Mouse (Mus musculus) intestine, embryonic 14.5 days (tissue): ENCODE measurements around the gene BC017158. TPM values are rescaled to one million over a fixed set of nuclear protein-coding genes. Genes with fewer than 3 reads are reported as not detected.
A peak's percentile ranks its signal among the peaks of the same experiment; 100 is the strongest.
"Not testable (repeated sequence)": the region's sequence is repeated elsewhere in the genome, so short reads cannot be mapped to it uniquely, and the experiment has no call there.

Source experiments
- ATAC-seq: fragments of 200-750 bp; cut with Nextera tagmentation; replicated peaks from 2 replicates; pipeline ENCODE4 v1.8.0; 2017; ENCODE audit warnings: low read depth, moderate number of reproducible peaks, moderate TSS enrichment, moderate library complexity; ENCODE audit not compliant: low FRiP score, low TSS enrichment
- DNase-seq: peaks from one replicate; pipeline ENCODE4 v3.0.0-alpha.2; 2018; ENCODE audit warnings: low spot score
- H3K27ac ChIP-seq: fragments of 300-500 bp; sonication (generic); 2 replicates; pipeline ENCODE4 v1.5.1; 2014; ENCODE audit warnings: low read depth, mild to moderate bottlenecking, control low read depth
- H3K27me3 ChIP-seq: fragments of 300-500 bp; sonication (generic); replicated peaks from 2 replicates; pipeline ENCODE4 v1.6.1; 2014; ENCODE audit warnings: low read length, control low read depth; ENCODE audit not compliant: control insufficient read depth, insufficient read depth
- H3K36me3 ChIP-seq: fragments of 300-500 bp; sonication (generic); 2 replicates; pipeline ENCODE4 v1.6.1; 2014; ENCODE audit warnings: low read length, control low read depth; ENCODE audit not compliant: control insufficient read depth, insufficient read depth
- H3K4me1 ChIP-seq: fragments of 300-500 bp; sonication (generic); replicated peaks from 2 replicates; pipeline ENCODE4 v1.6.1; 2014; ENCODE audit warnings: low read length, control low read depth, mixed read lengths; ENCODE audit not compliant: control insufficient read depth, insufficient read depth
- H3K4me2 ChIP-seq: fragments of 300-500 bp; sonication (generic); 2 replicates; pipeline ENCODE4 v1.6.1; 2014; ENCODE audit warnings: low read length
- H3K4me3 ChIP-seq: fragments of 300-500 bp; sonication (generic); 2 replicates; pipeline ENCODE4 v1.5.1; 2014; ENCODE audit warnings: low read depth, low read length, control low read depth, mixed read lengths
- H3K9ac ChIP-seq: fragments of 300-500 bp; sonication (generic); 2 replicates; pipeline ENCODE4 v1.6.1; 2014; ENCODE audit warnings: mild to moderate bottlenecking, low read length
- H3K9me3 ChIP-seq: fragments of 300-500 bp; sonication (generic); 2 replicates; pipeline ENCODE4 v1.6.1; 2016; ENCODE audit warnings: low read length, control low read depth; ENCODE audit not compliant: control insufficient read depth
- WGBS: fragments of 180-500 bp; shearing (Covaris S2); extraction: QIAGEN DNeasy Blood & Tissue Kit; methylation state at CpG from one replicate; pipeline ENCODE4 v1.1.7; 2014; 5-methylcytosine and 5-hydroxymethylcytosine counted together
- polyA plus RNA-seq: library from polyadenylated mRNA; unstranded; fragments of >200 nt; fragmentation: Nextera tagmentation; extraction: Ambion mirVana; gene quantifications from 2 replicates; pipeline ENCODE4 v1.2.1, GENCODE M21; 2014

The BC017158 gene
- 49.5 and 51.0 TPM in 2 replicates for polyA plus RNA-seq

DNA sequence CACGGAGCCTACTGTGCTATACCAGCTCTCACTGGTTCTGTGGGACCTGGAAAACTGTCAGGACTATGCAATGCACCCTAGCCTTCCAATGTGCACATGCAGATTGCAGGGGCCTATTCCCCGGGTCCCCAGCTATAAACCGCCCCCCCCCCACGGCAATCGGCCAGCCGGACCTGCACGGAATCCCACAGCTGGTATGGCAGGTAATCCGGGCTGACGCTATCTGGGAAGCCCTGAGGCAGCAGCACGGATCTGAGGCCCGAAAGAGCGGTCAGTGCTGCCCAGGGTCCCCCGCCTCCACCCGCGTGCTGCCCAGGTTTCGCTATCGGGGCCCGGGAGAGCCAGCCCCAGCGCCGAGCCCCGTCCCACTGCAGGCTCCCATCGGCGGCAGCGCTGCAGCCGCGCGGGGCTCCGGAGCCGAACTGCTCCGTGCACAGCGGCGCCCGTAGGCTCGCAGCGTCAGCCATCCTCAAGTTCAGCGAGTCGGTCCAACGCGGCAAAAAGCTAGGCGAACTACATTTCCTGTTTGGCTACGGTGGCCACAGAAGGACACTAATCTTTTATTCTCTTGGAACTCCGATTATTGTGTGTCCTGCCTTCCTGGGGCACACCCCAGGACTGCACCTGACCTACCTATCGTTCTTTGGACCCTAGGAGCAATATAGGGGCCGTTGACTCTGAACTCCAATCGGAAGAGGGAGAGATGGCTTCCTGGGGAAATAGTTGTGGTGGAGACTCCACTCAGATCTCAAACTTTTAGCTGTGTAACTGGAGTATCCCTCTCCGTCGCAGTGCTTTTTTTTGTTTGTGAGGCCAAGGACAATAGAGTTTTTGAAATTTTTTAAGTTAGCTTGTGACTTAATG lies at the start of gene BC017158:
TSS of gene BC017158 (minus strand) at position 554 of the 864 bp plus-strand sequence.
- Histone ChIP-seq H3K27ac (peak within 1 kb of the TSS; percentile 84), H3K27me3 (no peaks in the 10 kb centered on the region), H3K4me1 (peaks cover 7% of the 10 kb centered on the region; the same call in 1 of the 2 replicates), H3K4me3 (peak within 1 kb of the TSS; percentile 73), H3K9me3 (no peaks in the 10 kb centered on the region), H3K36me3 (0 out of 2 replicates have a peak, but pooled peaks cover 11% of the 10 kb centered on the region), H3K4me2 (peak within 1 kb of the TSS; percentile 94), H3K9ac (peak within 1 kb of the TSS; percentile 89)
- ATAC-seq, result peak; percentile 79
- peak; percentile 87 for DNase-seq
- 1% methylated on average over 47 of the region's 47 CpGs for WGBS

DNA sequence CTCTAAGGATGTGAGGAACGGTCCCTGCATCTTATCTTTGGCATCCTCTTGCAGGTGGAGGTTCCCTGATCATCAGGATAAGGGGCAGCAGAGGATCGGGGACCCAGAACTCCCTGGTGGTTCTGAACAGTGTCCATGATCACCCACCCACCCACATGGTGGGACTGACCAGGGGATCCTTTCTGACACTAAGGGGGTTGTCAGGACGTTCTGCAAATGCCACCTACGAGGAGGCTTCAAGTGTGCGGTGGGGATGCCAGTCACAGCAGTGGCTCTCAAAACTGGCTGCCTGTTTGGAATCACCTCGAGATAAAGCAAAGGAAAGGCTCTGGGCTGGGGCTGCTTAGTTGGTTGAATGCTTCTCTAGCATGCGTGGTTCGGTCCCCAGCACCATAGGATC lies 49.0 kb upstream of the BC017158 start:
- no peak for DNase-seq
- H3K4me2 ChIP-seq, result no peak overlapping the region
- H3K4me1 ChIP-seq, result 0 out of 2 replicates have a peak, but pooled peaks cover 4% of the 10 kb centered on the region
- H3K36me3 ChIP-seq, result no peaks in the 10 kb centered on the region
- no peaks in the 10 kb centered on the region for H3K27me3 ChIP-seq
- H3K27ac ChIP-seq, result no peak overlapping the region
- 71% methylated on average over 8 of the region's 8 CpGs for WGBS
- H3K4me3 ChIP-seq, result no peak overlapping the region
- no peak for ATAC-seq
- H3K9ac ChIP-seq, result no peak overlapping the region
- H3K9me3 ChIP-seq, result no peaks in the 10 kb centered on the region

DNA sequence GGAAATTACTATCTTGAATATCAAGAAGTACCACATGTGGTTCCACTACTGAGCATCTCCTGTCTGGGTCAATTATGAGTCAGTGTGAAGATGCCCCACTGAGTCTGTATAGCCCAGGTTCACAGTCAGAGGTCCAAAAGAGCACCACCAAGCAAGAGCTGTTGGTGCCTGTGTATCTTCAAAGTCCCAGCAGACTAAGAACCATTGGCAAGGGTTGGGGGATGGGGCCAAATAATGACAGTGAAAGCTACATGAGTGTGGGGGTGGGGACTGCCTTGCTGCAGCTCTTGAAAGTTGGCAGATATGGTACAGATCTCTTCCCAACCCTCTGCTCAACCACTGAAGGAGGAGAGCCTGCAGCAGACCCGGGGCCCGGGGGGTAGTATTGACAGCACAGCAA lies 48.6 kb upstream of the BC017158 start:
- Histone ChIP-seq H3K36me3 (no peaks in the 10 kb centered on the region), H3K4me2 (no peak overlapping the region), H3K27ac (no peak overlapping the region), H3K27me3 (no peaks in the 10 kb centered on the region), H3K9me3 (no peaks in the 10 kb centered on the region), H3K4me1 (0 out of 2 replicates have a peak, but pooled peaks cover 4% of the 10 kb centered on the region), H3K4me3 (no peak overlapping the region), H3K9ac (no peak overlapping the region)
- ATAC-seq (no peak), DNase-seq (no peak)
- 42% methylated on average over 2 of the region's 2 CpGs for WGBS

DNA sequence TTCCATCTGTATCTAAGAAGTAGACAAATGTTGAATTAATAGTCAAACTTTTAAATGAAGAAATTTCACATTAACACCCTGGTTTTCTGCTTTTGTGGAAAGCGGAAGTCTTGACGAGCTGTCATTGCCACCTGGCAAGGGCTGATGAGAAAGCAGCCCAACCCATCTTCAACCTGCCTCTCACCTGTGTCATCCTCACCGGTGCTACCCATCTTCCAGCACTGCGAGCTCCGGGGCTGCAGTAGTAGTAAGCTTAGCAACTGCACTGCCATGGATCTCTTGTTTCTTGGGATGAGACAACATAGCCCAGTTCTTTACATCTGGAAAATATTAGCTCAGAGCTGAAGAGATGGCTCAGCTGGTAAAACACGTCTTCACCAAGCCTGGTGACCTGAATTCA lies 47.7 kb upstream of the BC017158 start:
- H3K27me3 ChIP-seq, result no peaks in the 10 kb centered on the region
- ATAC-seq, result no peak
- no peak overlapping the region for H3K4me2 ChIP-seq
- H3K9me3 ChIP-seq, result no peaks in the 10 kb centered on the region
- DNase-seq, result no peak
- H3K9ac ChIP-seq, result no peak overlapping the region
- 0 out of 2 replicates have a peak, but pooled peaks cover 4% of the 10 kb centered on the region for H3K4me1 ChIP-seq
- WGBS, result 84% methylated on average over 6 of the region's 6 CpGs
- no peak overlapping the region for H3K27ac ChIP-seq
- no peak overlapping the region for H3K4me3 ChIP-seq
- no peaks in the 10 kb centered on the region for H3K36me3 ChIP-seq

DNA sequence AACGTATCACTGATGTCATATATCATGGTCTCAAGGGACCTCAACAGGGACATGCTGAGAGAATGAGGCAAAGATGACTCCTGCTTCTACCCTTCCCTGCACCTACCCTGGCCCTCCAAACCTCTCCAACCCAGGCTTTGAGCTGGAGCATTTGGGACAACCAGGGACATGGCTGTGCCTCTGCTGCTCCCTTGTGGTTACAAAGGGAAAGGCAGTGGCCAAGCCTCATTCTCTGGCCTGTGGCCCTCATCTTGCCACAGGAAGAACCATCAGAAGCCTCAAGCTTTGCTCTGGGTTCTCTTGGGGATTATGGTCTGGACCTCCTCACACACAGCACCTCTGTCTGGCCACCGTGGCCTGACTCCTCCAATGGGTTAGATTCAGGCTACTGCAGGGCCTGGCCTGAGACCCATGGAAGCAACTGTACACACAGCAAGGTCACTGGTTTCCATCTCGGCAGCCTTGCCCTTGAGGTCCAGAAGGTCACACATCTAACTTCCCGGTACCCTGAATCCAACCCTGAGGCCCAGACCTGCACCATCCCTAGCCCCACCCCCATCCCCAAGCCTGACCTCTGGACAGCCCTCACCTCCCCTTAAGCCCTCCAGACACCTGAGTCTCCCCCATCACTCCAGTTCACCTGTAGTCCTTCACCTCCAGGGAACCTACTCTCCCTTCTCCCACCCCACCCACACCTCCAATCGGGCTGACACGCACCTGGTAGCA lies 47.1 kb upstream of the BC017158 start:
- Histone ChIP-seq H3K36me3 (no peaks in the 10 kb centered on the region), H3K4me2 (no peak overlapping the region), H3K27ac (no peak overlapping the region), H3K27me3 (no peaks in the 10 kb centered on the region), H3K4me3 (no peak overlapping the region), H3K4me1 (0 out of 2 replicates have a peak, but pooled peaks cover 4% of the 10 kb centered on the region), H3K9me3 (no peaks in the 10 kb centered on the region), H3K9ac (no peak overlapping the region)
- peak; percentile 85 for DNase-seq
- 54% methylated on average over 6 of the region's 6 CpGs for WGBS
- peak; percentile 81 for ATAC-seq

DNA sequence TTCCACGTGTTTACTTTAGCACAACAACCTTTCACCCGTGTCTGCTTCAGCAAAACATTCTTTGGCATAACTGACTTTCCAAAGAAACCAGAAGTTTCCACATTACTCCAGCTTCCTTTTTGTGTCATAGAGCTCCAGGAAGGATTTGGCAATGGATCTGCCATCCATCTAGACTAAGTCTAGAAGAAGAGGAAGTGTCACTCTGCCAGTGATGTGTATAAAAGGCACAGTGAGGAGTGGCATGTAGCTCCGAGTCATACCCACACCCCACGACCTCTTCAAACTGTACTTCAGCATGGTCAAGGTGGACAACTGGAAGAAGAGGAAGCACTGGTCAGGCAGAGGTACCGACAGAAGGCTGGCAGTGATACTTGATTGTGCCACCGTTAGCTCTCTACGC lies 46.5 kb upstream of the BC017158 start:
- Histone ChIP-seq H3K4me3 (no peak overlapping the region), H3K4me2 (no peak overlapping the region), H3K9me3 (no peaks in the 10 kb centered on the region), H3K9ac (no peak overlapping the region), H3K27me3 (no peaks in the 10 kb centered on the region), H3K4me1 (0 out of 2 replicates have a peak, but pooled peaks cover 4% of the 10 kb centered on the region), H3K27ac (no peak overlapping the region), H3K36me3 (no peaks in the 10 kb centered on the region)
- 82% methylated on average over 7 of the region's 7 CpGs for WGBS
- DNase-seq (no peak), ATAC-seq (no peak)

DNA sequence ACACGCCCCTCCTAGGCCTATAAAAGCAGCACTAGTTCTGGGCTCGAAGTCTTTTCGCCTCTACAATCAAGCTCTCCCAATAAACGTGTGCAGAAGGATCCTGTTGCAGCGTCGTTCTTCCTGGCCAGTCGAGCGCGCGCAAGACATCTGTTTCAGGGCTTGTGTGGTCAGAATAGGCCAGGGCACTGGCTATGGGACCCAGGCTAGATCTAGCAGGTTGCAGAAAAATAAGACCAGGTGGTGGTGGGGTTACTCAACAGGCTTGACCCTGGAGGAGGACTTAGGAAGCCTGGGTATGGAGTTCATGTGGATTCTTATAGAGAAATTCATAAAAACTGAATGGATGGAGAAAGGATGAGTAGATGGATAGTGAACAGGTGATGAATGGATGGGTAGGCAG lies 44.7 kb upstream of the BC017158 start:
- not testable (repeated sequence) for H3K4me1 ChIP-seq, H3K4me3 ChIP-seq, H3K36me3 ChIP-seq, DNase-seq, H3K9ac ChIP-seq, H3K27me3 ChIP-seq, H3K27ac ChIP-seq, ATAC-seq, H3K9me3 ChIP-seq, H3K4me2 ChIP-seq
- WGBS, result 90% methylated on average over 7 of the region's 10 CpGs

DNA sequence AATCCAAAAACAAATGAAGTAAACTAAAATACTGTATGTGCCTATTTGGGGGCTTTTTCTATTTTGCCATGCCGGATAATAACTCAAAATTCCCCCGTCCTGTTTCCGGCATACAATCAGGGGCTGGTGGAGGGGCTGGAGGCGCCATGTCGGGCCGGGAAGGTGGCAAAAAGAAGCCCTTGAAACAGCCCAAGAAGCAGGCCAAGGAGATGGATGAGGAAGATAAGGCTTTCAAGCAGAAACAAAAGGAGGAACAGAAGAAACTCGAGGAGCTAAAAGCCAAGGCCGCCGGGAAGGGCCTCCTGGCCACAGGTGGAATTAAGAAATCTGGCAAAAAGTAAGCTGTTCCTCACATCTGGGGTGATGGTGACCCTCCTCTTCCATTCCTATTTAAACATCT lies 42.4 kb upstream of the BC017158 start:
- ATAC-seq, H3K36me3 ChIP-seq: not testable (repeated sequence)
- WGBS, result 76% methylated on average over 9 of the region's 9 CpGs

More for the DNA sequence above, 42.4 kb upstream of the BC017158 start:
- not testable (repeated sequence) for H3K4me2 ChIP-seq, H3K9ac ChIP-seq, H3K4me1 ChIP-seq, DNase-seq, H3K27ac ChIP-seq, H3K9me3 ChIP-seq, H3K27me3 ChIP-seq, H3K4me3 ChIP-seq
